Mouse (Mus musculus) liver, adult 2 months (tissue): Measurements from ENCODE around the gene Usp3.

Experiments
- CTCF ChIP-seq: fragments of 200-500 bp; IDR thresholded peaks from 2 replicates; pipeline ENCODE4 v1.5.1; 2011; ENCODE audit warnings: low read depth, low read length, control low read depth
- POLR2A ChIP-seq: fragments of 200-500 bp; IDR thresholded peaks from 2 replicates; pipeline ENCODE4 v1.6.1; 2011; ENCODE audit warnings: low read length, control low read depth; ENCODE audit not compliant: insufficient read depth; ENCODE audit errors: extremely low read depth

- TF ChIP-seq POLR2A (no peak), CTCF (no peak)
These were observed 13.9 kb upstream of the Usp3 start for GRCm38 (mm10) chr9:66606851-66607250.
